ENCODE assay signal across 11 mouse cellular contexts in the genomic region with DNA sequence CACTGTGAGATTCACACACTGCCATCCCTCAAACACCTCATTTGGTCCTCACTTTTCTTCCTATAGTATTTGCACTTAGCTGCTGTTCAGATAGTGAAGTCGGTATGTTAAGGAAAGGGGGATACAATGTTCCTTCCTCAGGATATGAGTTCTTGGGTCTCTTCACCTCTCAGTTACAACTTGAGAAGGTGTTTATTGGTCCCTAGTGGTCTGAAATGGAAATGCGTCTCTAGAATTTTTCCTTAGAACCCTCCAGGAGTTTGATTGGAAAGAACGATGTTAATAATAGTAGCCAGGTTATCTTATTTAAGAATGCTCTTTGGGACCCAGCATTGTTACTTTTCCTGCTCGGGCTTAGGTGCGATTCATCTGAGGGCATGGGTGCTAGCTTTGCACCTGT. TPM values are rescaled to one million over a fixed set of nuclear protein-coding genes. Genes with fewer than 3 reads are reported as not detected.
A peak's percentile ranks its signal among the peaks of the same experiment; 100 is the strongest.
DNase-seq lines count a peak whose midpoint lies in the region; ATAC-seq and TF ChIP-seq lines count a peak whose summit lies in the region.
"Had no signal": no experiment of that assay in that cellular context is flagged by ENCODE, and none has a peak within 500 bp of the region (broad histone marks: within the 10 kb centered on the region; RNA-seq: fewer than 3 reads in every experiment).

No protein-coding gene starts in this region.

- no peak overlapping the region for H3K9ac ChIP-seq in kidney, postnatal 0 days (ENCODE audit: low read depth, low read length)
- H3K9ac ChIP-seq: heart, embryonic 12.5 days had no signal

- no peaks in the 10 kb centered on the region for H3K9me3 ChIP-seq in kidney, postnatal 0 days (replicated peaks; ENCODE audit: low read length)
- H3K9me3 ChIP-seq: heart, embryonic 12.5 days had no signal

- DNase-seq in CD4-positive, CD25-positive, alpha-beta regulatory T cell, adult 2 months (ENCODE audit: low read depth, low spot score): peak; percentile 7
- DNase-seq in kidney, postnatal 0 days (ENCODE audit: low spot score): peak; percentile 55
- no peak for DNase-seq in kidney, adult 11 months
- peak; percentile 52 for DNase-seq in MN1 (ENCODE audit: low spot score)
- peak; percentile 34 for DNase-seq in induced T-regulatory cell, adult 2 months (ENCODE audit: low read depth)
- no peak for DNase-seq in neural tube, embryonic 10.5 days (ENCODE audit: extremely low spot score, low spot score)
- no peak for DNase-seq in adrenal gland, postnatal 36 days
- DNase-seq: cerebellum, adult 9-10 months; kidney, adult 8-10 months had no signal

- H3K4me3 ChIP-seq in kidney, postnatal 0 days (replicated peaks; ENCODE audit: low read depth, low read length): no peak overlapping the region
- H3K4me3 ChIP-seq: heart, embryonic 12.5 days had no signal

- H3K27ac ChIP-seq in kidney, postnatal 0 days: no peak overlapping the region

- no peaks in the 10 kb centered on the region for H3K36me3 ChIP-seq in kidney, postnatal 0 days (ENCODE audit: insufficient read depth, low read length)
- H3K36me3 ChIP-seq: heart, embryonic 12.5 days had no signal

- no peaks in the 10 kb centered on the region for H3K4me1 ChIP-seq in kidney, postnatal 0 days (replicated peaks; ENCODE audit: insufficient read depth, low read length)
- H3K4me1 ChIP-seq: heart, embryonic 12.5 days had no signal

- 14% methylated on average over 5 of the region's 5 CpGs for WGBS in kidney, postnatal 0 days

- no peaks in the 10 kb centered on the region for H3K27me3 ChIP-seq in kidney, postnatal 0 days (ENCODE audit: insufficient read depth, low read length)
- H3K27me3 ChIP-seq: heart, embryonic 12.5 days had no signal

- peak; percentile 60 for TF ChIP-seq CTCF in kidney, postnatal 0 days (IDR thresholded peaks at IDR 0.05; ENCODE audit: low read depth)

- no peak overlapping the region for H3K4me2 ChIP-seq in kidney, postnatal 0 days (ENCODE audit: low read length)
- H3K4me2 ChIP-seq: heart, embryonic 12.5 days had no signal

- ATAC-seq in CD4-positive, CD25-positive, alpha-beta regulatory T cell, adult 4 months: no peak
- no peak for ATAC-seq in kidney, postnatal 0 days (replicated peaks; ENCODE audit: low FRiP score, low read depth)

RNA-seq across cellular contexts. Expression of a gene that starts 24.2 kb away (rescaled TPM):
- polyA plus RNA-seq in CD4-positive, CD25-positive, alpha-beta regulatory T cell, adult 4 months (2017; shearing (Covaris generic)): 10 to 100 TPM; 21.9 to 22.1 TPM
- polyA plus RNA-seq in kidney, postnatal 0 days (2015; fragmentation: Nextera tagmentation; extraction: Ambion mirVana): 45.9 and 46.6 TPM in 2 replicates
- 10 to 100 TPM; 34.9 to 37.7 TPM for total RNA-seq in adrenal gland, postnatal 36 days (2021)

Comparison
In these comparisons a context has a peak if more than half of its experiments do, and no peak if none do; other contexts are left out.
1. DNase-seq: peak in CD4-positive, CD25-positive, alpha-beta regulatory T cell, adult 2 months (single experiment), kidney, postnatal 0 days (single experiment), MN1 (single experiment) and induced T-regulatory cell, adult 2 months (single experiment); none in kidney, adult 11 months (single experiment), neural tube, embryonic 10.5 days (single experiment) and adrenal gland, postnatal 36 days (0 of 2).